Mouse (Mus musculus): ENCODE measurements at regions not wholly inside any gene's neighbourhood (a gene's known extent, or its start where the extent isn't known, plus 50 kb on each side); places are given as distances from the start of the nearest gene placed in this dataset.

GRCm38 (mm10) chr1:157669626-157670025 lies 163.1 kb downstream of the Sec16b start:
- no peak for TF ChIP-seq CTCF (conservative IDR thresholded peaks at IDR 0.05; ENCODE audit: insufficient read depth, insufficient read length, low read depth, low read length)
- TF ChIP-seq POLR2A (IDR thresholded peaks at IDR 0.05; ENCODE audit: low read depth, low read length): no peak
- Histone ChIP-seq H3K4me1 (ENCODE audit: control insufficient read depth, insufficient read depth, low read length) (no peaks in the 10 kb centered on the region), H3K36me3 (ENCODE audit: control insufficient read depth, insufficient read depth, low read length) (no peaks in the 10 kb centered on the region), H3K27ac (ENCODE audit: insufficient read depth, low read depth, low read length) (no peak overlapping the region), H3K27me3 (replicated peaks; ENCODE audit: control insufficient read depth, insufficient read depth, low read length) (no peaks in the 10 kb centered on the region), H3K4me3 (ENCODE audit: insufficient read depth, low read depth, low read length) (no peak overlapping the region)
- WGBS: 82% methylated on average over 6 of the region's 6 CpGs
- DNase-seq: no peak

DNA sequence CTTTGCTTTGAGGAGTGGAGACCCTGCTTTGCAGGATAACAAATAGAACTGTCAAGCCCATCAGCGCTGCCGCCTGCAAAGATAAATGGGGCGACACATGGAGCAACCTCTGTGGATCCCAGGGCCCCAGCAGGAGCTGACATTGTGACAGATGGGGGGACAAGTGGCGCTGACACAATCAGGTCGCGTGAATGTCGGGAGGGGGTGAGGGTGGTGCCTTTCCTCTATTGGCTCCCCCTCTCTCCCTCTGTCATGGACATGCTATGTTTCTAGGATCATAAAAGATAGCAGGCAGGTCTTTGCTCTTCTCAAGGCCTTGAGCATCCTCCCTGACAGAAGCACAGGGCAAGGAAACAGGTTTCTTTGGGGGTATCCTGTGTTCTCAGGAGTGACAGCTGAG lies 177.8 kb downstream of the Sec16b start:
- Histone ChIP-seq H3K27me3 (replicated peaks; ENCODE audit: control insufficient read depth, insufficient read depth, low read length) (no peaks in the 10 kb centered on the region), H3K27ac (ENCODE audit: insufficient read depth, low read depth, low read length) (no peak overlapping the region), H3K4me1 (ENCODE audit: control insufficient read depth, insufficient read depth, low read length) (no peaks in the 10 kb centered on the region), H3K36me3 (ENCODE audit: control insufficient read depth, insufficient read depth, low read length) (no peaks in the 10 kb centered on the region), H3K4me3 (ENCODE audit: insufficient read depth, low read depth, low read length) (no peak overlapping the region)
- 41% methylated on average over 7 of the region's 7 CpGs for WGBS
- TF ChIP-seq POLR2A (IDR thresholded peaks at IDR 0.05; ENCODE audit: low read depth, low read length): no peak
- TF ChIP-seq CTCF (conservative IDR thresholded peaks at IDR 0.05; ENCODE audit: insufficient read depth, insufficient read length, low read depth, low read length): no peak
- DNase-seq: no peak

GRCm38 (mm10) chr1:157695198-157695597 lies 188.7 kb downstream of the Sec16b start:
- WGBS: 69% methylated on average over 2 of the region's 2 CpGs
- TF ChIP-seq CTCF (conservative IDR thresholded peaks at IDR 0.05; ENCODE audit: insufficient read depth, insufficient read length, low read depth, low read length) (no peak), POLR2A (IDR thresholded peaks at IDR 0.05; ENCODE audit: low read depth, low read length) (no peak)
- Histone ChIP-seq H3K27me3 (replicated peaks; ENCODE audit: control insufficient read depth, insufficient read depth, low read length) (no peaks in the 10 kb centered on the region), H3K36me3 (ENCODE audit: control insufficient read depth, insufficient read depth, low read length) (no peaks in the 10 kb centered on the region), H3K4me1 (ENCODE audit: control insufficient read depth, insufficient read depth, low read length) (no peaks in the 10 kb centered on the region), H3K4me3 (ENCODE audit: insufficient read depth, low read depth, low read length) (no peak overlapping the region), H3K27ac (ENCODE audit: insufficient read depth, low read depth, low read length) (no peak overlapping the region)
- no peak for DNase-seq

GRCm38 (mm10) chr1:157703639-157704038 lies 197.1 kb downstream of the Sec16b start:
- no peak for DNase-seq
- no peaks in the 10 kb centered on the region for H3K36me3 ChIP-seq (ENCODE audit: control insufficient read depth, insufficient read depth, low read length)
- H3K27me3 ChIP-seq (replicated peaks; ENCODE audit: control insufficient read depth, insufficient read depth, low read length): no peaks in the 10 kb centered on the region
- no peak overlapping the region for H3K4me3 ChIP-seq (ENCODE audit: insufficient read depth, low read depth, low read length)
- H3K27ac ChIP-seq (ENCODE audit: insufficient read depth, low read depth, low read length): no peak overlapping the region
- H3K4me1 ChIP-seq (ENCODE audit: control insufficient read depth, insufficient read depth, low read length): no peaks in the 10 kb centered on the region
- 70% methylated on average over 6 of the region's 6 CpGs for WGBS
- TF ChIP-seq POLR2A (IDR thresholded peaks at IDR 0.05; ENCODE audit: low read depth, low read length) (no peak), CTCF (conservative IDR thresholded peaks at IDR 0.05; ENCODE audit: insufficient read depth, insufficient read length, low read depth, low read length) (no peak)

DNA sequence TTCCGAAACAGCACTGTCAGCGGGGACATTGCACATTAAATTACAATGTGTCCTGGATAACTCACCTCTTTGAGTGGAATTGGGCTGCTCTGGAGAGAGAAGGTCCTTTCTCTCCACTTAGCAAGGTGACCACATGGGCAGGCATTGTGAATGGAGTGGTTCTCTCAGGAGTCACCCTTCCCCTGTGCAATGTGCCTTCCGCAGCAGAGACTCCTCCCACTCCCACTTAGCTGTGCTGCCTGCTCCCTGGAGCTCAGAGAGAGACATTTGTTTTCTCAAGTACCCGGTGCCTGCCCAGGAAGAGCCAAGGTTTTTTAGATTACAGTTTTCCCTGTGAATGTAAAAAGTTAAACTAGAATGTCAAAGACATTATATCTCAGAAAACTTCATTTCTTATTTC lies 198.8 kb downstream of the Sec16b start:
- Histone ChIP-seq H3K4me1 (ENCODE audit: control insufficient read depth, insufficient read depth, low read length) (no peaks in the 10 kb centered on the region), H3K27ac (ENCODE audit: insufficient read depth, low read depth, low read length) (no peak overlapping the region), H3K27me3 (replicated peaks; ENCODE audit: control insufficient read depth, insufficient read depth, low read length) (no peaks in the 10 kb centered on the region), H3K4me3 (ENCODE audit: insufficient read depth, low read depth, low read length) (no peak overlapping the region), H3K36me3 (ENCODE audit: control insufficient read depth, insufficient read depth, low read length) (no peaks in the 10 kb centered on the region)
- no peak for DNase-seq
- 49% methylated on average over 4 of the region's 4 CpGs for WGBS
- no peak for TF ChIP-seq CTCF (conservative IDR thresholded peaks at IDR 0.05; ENCODE audit: insufficient read depth, insufficient read length, low read depth, low read length)
- TF ChIP-seq POLR2A (IDR thresholded peaks at IDR 0.05; ENCODE audit: low read depth, low read length): no peak

GRCm38 (mm10) chr1:157707256-157707655 lies 200.7 kb downstream of the Sec16b start:
- H3K27ac ChIP-seq (ENCODE audit: insufficient read depth, low read depth, low read length): no peak overlapping the region
- no peak for DNase-seq
- H3K4me1 ChIP-seq (ENCODE audit: control insufficient read depth, insufficient read depth, low read length): no peaks in the 10 kb centered on the region
- no peaks in the 10 kb centered on the region for H3K27me3 ChIP-seq (replicated peaks; ENCODE audit: control insufficient read depth, insufficient read depth, low read length)
- 89% methylated on average over 2 of the region's 2 CpGs for WGBS
- no peak overlapping the region for H3K4me3 ChIP-seq (ENCODE audit: insufficient read depth, low read depth, low read length)
- TF ChIP-seq CTCF (conservative IDR thresholded peaks at IDR 0.05; ENCODE audit: insufficient read depth, insufficient read length, low read depth, low read length) (no peak), POLR2A (IDR thresholded peaks at IDR 0.05; ENCODE audit: low read depth, low read length) (no peak)
- H3K36me3 ChIP-seq (ENCODE audit: control insufficient read depth, insufficient read depth, low read length): no peaks in the 10 kb centered on the region

DNA sequence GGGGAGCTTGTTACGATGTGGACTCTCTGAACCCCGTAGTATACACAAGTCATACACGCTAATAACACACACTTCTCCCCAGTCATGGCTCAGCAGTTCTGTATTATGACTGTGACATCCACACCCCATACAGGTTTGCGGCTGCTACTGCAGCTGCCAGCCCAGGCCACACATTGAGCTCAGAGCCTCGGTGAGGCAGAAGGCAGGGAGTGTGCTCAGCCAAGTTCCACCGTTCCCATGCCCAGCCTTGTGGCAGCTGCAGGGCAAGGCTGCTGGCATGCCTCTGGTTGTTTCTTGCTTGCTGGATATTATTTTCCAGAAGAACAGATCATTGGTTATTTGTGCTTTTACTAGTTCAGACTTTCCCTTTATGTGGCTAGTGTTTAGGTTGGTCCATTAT lies 202.6 kb downstream of the Sec16b start:
- DNase-seq: no peak
- Histone ChIP-seq H3K4me1 (ENCODE audit: control insufficient read depth, insufficient read depth, low read length) (no peaks in the 10 kb centered on the region), H3K4me3 (ENCODE audit: insufficient read depth, low read depth, low read length) (no peak overlapping the region), H3K27me3 (replicated peaks; ENCODE audit: control insufficient read depth, insufficient read depth, low read length) (no peaks in the 10 kb centered on the region), H3K36me3 (ENCODE audit: control insufficient read depth, insufficient read depth, low read length) (no peaks in the 10 kb centered on the region), H3K27ac (ENCODE audit: insufficient read depth, low read depth, low read length) (no peak overlapping the region)
- TF ChIP-seq CTCF (conservative IDR thresholded peaks at IDR 0.05; ENCODE audit: insufficient read depth, insufficient read length, low read depth, low read length) (no peak), POLR2A (IDR thresholded peaks at IDR 0.05; ENCODE audit: low read depth, low read length) (no peak)
- 58% methylated on average over 6 of the region's 6 CpGs for WGBS

DNA sequence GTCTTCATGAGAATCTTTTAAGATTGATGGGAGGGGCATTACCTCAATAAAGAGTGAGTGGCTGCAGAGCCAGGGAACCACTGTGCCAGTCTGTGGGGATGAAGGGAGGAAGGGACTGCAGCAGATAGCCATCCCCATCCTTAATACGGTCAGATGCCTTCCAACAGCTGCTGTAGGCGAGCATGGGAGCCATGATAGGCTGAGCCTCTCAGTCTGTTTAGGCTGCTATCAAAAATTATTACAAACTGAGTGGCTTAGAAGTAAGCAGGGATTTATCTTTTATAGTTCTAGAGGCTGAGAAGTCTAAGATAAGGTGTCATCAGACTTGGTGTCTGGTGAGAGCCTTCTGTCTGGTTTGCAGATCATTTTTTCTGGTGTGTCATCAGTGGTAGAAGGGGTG lies 204.3 kb downstream of the Sec16b start:
- WGBS: 83% methylated on average over 2 of the region's 2 CpGs

More for the DNA sequence above, 204.3 kb downstream of the Sec16b start:
- Histone ChIP-seq H3K36me3 (ENCODE audit: control insufficient read depth, insufficient read depth, low read length) (no peaks in the 10 kb centered on the region), H3K27ac (ENCODE audit: insufficient read depth, low read depth, low read length) (no peak overlapping the region), H3K4me1 (ENCODE audit: control insufficient read depth, insufficient read depth, low read length) (no peaks in the 10 kb centered on the region), H3K27me3 (replicated peaks; ENCODE audit: control insufficient read depth, insufficient read depth, low read length) (no peaks in the 10 kb centered on the region), H3K4me3 (ENCODE audit: insufficient read depth, low read depth, low read length) (no peak overlapping the region)
- no peak for TF ChIP-seq CTCF (conservative IDR thresholded peaks at IDR 0.05; ENCODE audit: insufficient read depth, insufficient read length, low read depth, low read length)
- no peak for TF ChIP-seq POLR2A (IDR thresholded peaks at IDR 0.05; ENCODE audit: low read depth, low read length)
- no peak for DNase-seq

Data from kidney, adult 2 months (tissue).